Mouse (Mus musculus) kidney, adult 9 months (tissue): ENCODE data around the gene Nynrin.
A peak's percentile ranks its signal among the peaks of the same experiment; 100 is the strongest.

Experiments
- DNase-seq: peaks from one replicate; pipeline ENCODE4 v3.0.0; 2022

Gene Nynrin

DNA sequence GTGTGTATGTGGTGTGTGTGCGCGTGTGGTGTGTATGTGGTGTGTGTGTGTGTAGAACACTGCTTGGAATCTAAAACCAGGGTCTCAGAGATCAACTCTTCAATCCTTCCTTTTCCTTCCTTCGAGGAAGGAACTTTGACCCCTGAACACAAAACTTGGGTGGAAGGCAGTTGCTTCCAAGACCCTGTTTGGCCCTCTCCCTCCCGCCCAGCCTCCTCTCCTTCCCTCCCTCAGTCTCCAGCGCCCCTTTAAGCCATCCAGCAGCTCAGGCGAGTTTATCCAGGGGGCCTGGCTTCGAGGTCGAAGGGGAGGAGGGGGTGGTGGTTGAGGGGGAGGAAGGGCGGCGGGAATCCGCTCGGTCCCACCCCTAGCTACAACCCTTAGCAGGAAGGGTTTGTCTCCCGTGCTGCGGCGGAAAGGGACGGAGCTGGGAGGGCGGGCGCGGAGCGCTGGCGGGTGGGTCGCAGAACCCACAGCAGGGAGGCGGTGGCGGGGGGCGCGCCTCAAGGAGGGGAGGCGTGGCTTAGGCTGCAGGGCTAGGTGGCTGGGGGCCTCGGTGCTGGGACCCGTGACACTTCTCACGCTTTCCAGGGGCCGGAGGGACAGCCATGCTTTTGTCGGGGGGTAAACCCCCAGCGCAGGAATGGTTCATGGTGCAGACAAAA is at the start of gene Nynrin:
Nynrin (plus strand) TSS at position 390 of the 665 bp plus-strand sequence.
- peak; percentile 20 for DNase-seq

DNA sequence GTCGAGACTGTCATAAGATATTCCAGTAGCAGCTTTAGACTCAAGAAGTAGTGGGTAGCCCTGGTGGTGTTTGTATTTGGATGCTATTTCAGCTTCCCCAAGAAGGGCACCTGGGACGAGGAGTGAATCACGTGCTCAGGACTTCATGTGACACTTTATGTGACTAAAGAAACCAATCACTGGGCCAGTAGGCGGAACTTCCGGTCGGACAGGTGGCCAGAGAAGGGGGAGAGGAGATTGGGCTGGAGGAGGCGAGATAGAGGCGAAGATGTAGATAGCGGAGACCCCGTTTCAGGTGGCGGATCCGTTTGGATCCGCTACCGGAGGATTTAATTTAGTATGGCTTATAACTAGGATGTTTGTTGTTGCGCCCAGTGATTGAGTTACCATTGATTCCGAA is 38.9 kb upstream of the Nynrin start:
- peak; percentile 90 for DNase-seq

DNA sequence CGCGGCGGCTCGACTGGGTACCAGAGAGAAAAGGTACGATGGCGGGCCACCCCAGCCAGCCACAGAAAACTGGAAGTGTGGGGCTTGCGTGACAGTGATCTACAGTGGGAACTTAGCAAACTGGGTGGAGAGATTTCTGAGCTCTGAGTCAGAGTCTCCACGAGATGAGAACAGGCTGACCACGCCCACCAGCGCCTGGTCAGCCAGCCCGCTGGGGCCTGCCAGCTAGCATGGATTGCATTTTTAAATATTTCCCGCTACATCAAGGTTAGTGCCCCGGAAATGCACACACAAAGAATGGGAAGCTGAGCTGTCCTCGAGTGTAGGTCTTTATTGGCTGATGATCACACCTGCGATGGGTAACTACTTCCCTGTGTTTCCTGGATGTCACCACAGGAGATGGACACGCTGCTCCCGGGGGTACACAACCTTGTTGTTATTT is 38.5 kb upstream of the Nynrin start:
- DNase-seq, result peak; percentile 71

- DNase-seq, result no peak
These were observed 33.9 kb upstream of the Nynrin start for GRCm38 (mm10) chr14:55819845-55820405.

- DNase-seq, result no peak
These were observed 33.2 kb upstream of the Nynrin start for GRCm38 (mm10) chr14:55820576-55820975.

DNA sequence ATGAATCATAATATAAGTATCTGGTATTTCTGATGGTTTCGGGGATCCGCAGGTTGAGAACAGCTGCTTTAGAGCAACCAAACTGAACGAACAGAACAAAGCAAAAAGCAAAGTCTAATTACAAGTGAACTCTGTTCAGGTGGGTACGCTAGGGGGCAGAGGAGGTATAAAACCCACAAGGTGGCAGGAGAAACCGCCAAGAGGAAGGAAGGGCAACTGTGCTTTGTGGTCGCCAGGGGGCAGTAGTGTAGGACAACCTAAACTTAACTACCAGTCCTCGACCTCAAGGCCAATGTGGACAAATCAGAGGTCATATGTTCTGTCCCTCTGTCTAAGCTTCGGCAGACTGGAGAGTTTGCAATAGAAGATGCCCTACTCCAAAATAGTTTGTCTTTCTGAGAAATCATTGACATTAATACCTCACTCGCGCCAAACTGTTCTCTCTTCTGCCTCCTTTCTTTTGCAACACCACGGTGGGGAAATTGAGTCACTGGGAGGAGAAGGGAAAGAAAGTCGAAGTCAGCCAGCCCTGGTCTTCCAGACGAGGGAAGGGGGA is 31.3 kb upstream of the Nynrin start:
- peak; percentile 92 for DNase-seq

GRCm38 (mm10) chr14:55822991-55823762 is 30.6 kb upstream of the Nynrin start, which contains the start of gene Nfatc4:
Nfatc4 (plus strand) TSS chr14:55823144.
- DNase-seq, result peak; percentile 62

DNA sequence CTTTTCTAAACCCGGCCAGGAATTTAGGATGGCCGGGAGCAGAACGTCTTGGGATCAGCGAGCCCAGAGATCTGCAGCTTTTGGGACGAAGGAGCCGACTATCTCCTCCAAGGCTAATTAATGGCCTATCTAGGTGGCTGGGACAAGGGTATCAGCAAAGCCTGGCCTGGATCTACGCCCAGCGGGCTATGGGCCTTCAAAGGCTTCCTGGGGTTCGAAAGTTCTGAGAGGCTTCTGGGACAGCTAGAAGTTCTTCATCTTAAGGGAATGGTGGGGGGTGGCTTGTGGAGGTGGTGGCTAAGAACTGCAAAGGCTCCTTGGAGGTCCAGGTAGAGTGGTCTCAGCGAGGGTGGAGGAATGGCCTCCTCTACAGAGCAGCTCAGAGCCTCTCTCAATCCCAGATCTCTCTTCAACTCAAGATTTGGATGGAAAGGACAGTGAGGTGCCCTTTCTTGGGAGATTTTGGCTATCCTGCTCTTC is 29.8 kb upstream of the Nynrin start:
- DNase-seq, result peak; percentile 37

- no peak for DNase-seq
These were observed 29.2 kb upstream of the Nynrin start for GRCm38 (mm10) chr14:55824481-55825215.

- no peak for DNase-seq
These were observed 28.4 kb upstream of the Nynrin start for GRCm38 (mm10) chr14:55825216-55826051.

- DNase-seq, result no peak
These were observed 27.7 kb upstream of the Nynrin start for GRCm38 (mm10) chr14:55826142-55826541.

- DNase-seq, result no peak
These were observed 27.1 kb upstream of the Nynrin start for GRCm38 (mm10) chr14:55826551-55827340.

- peak; percentile 39 for DNase-seq
These were observed 25.0 kb upstream of the Nynrin start for GRCm38 (mm10) chr14:55828716-55829263.

- DNase-seq, result no peak
These were observed 24.0 kb upstream of the Nynrin start for GRCm38 (mm10) chr14:55829854-55830253.

DNA sequence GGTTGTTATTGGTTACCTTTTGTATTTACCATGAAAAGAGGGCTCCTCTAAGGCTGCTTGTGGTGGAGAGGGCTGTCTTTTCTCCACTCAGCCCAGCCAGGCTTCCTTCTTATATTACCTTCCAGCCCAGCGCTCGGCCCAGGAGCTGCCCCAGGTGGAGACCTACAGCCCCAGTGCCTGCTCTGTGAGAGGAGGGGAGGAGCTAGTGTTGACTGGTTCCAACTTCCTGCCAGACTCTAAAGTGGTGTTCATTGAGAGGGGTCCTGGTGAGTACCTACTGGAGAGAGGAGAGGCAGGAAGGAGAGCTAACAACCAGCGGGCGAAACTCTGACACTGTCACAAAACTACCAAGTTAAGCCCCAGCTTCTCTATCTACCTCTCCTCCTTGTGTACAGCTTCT is 23.5 kb upstream of the Nynrin start:
- DNase-seq, result no peak

DNA sequence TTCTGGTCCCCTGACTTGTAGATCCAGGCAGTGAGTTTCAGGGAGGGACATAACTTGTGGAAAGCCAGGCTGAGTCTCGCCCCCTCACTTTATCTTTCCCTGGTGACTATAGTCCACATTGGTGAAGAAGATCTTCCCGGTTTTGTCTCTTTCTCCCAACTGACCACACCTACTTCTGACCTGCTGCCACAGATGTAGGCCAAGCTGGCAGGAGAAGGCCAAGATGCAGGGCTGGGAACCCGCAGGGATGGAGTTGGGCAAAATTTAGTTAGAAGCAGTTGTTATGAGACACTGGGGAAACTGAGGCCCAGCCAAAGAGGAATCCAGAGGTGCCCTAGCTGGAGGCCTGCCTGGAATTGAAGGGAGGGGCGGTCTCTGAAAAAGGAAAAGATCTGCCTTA is 20.7 kb upstream of the Nynrin start:
- DNase-seq, result no peak

DNA sequence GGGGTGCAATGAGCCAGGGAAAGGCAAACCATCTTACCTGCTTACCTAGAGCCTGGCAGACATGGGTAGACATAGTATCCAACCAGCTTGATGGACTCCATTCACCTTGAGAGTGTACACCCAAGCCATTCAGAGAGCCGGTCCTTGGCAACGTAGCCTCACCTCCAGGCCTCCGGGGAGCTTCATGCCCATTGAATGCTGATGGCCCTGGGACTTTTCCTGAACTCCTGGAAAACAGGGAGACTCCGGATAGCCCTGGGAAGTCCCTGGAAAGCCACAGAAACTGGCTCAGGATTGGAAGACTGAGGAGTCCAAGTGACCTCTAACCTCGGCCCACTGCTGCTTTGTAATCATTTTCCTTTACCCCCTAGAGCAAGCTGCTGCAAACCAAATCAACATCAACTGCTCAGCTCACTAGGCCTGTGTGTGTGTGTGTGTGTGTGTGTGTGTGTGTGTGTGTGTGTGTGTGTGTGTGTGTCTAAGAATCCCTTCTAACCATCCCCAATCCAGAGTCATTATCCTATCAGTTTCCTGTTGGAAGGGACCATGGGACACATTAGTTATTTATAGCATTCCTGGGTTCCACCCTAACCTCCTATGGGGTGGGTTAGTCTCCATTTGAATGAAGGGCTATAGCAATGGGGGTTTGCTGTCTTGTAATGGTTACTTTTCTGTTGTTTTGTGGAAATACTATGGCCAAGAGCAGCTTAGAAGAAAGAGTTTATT is 18.8 kb upstream of the Nynrin start:
- no peak for DNase-seq

GRCm38 (mm10) chr14:55838312-55838711 is 15.5 kb upstream of the Nynrin start:
- DNase-seq, result no peak

GRCm38 (mm10) chr14:55838740-55839139 is 15.1 kb upstream of the Nynrin start:
- no peak for DNase-seq

DNA sequence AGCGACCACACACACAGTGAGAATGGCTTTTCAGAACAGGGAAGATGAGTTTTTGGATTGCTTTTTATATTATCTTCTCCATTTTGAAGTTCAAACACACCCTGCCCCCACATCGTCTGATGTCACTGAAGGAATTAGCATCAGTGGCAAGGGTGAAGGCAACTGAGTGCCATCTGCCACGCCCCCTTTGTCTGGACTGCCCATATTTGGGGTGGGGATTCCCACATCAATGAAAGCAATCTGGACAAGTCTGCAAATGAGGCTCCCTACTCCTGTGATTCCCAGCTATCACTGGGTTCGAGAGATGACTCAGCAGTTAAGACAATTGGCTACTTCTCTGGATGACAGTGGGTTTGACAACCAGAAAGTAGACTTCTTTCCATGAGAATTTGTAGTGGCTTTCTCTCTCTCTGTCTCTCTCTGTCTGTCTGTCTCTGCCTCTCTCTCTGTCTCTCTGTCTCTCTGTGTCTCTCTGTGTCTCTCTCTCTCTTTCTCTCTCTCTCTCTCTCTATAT is 12.9 kb upstream of the Nynrin start:
- no peak for DNase-seq
